Mouse (Mus musculus): ENCODE measurements around the gene Krt81.
A peak's percentile ranks its signal among the peaks of the same experiment; 100 is the strongest.

Gene Krt81

GRCm38 (mm10) chr15:101463651-101464050 is at the start of gene Krt81:
Gene Krt81 (minus strand): TSS chr15:101463751.
- no peak for DNase-seq (ENCODE audit: low read depth)

GRCm38 (mm10) chr15:101508247-101508646 is 44.7 kb upstream of the Krt81 start:
- no peak for DNase-seq (ENCODE audit: low read depth)

GRCm38 (mm10) chr15:101506896-101507758 is 43.6 kb upstream of the Krt81 start:
- no peak for DNase-seq (ENCODE audit: low read depth)

GRCm38 (mm10) chr15:101497181-101497580 is 33.6 kb upstream of the Krt81 start:
- DNase-seq (ENCODE audit: low read depth), result peak; percentile 45

GRCm38 (mm10) chr15:101495266-101495665 is 31.7 kb upstream of the Krt81 start:
- DNase-seq (ENCODE audit: low read depth), result no peak

GRCm38 (mm10) chr15:101494203-101494602 is 30.7 kb upstream of the Krt81 start:
- DNase-seq (ENCODE audit: low read depth), result no peak

GRCm38 (mm10) chr15:101493713-101494112 is 30.2 kb upstream of the Krt81 start:
- no peak for DNase-seq (ENCODE audit: low read depth)

- no peak for DNase-seq (ENCODE audit: low read depth)
Observed at GRCm38 (mm10) chr15:101492718-101493117, 29.2 kb upstream of the Krt81 start.

- DNase-seq (ENCODE audit: low read depth), result no peak
Observed at GRCm38 (mm10) chr15:101491431-101491830, 27.9 kb upstream of the Krt81 start, which contains the start of gene Krt83. Gene Krt83 (minus strand): TSS chr15:101491512.

GRCm38 (mm10) chr15:101485911-101486635 is 22.5 kb upstream of the Krt81 start:
- no peak for DNase-seq (ENCODE audit: low read depth)

GRCm38 (mm10) chr15:101484939-101485338 is 21.4 kb upstream of the Krt81 start:
- DNase-seq (ENCODE audit: low read depth), result no peak

GRCm38 (mm10) chr15:101483646-101484045 is 20.1 kb upstream of the Krt81 start:
- no peak for DNase-seq (ENCODE audit: low read depth)

- DNase-seq (ENCODE audit: low read depth), result no peak
Observed at GRCm38 (mm10) chr15:101482056-101482455, 18.5 kb upstream of the Krt81 start.

GRCm38 (mm10) chr15:101479666-101480060 is 16.1 kb upstream of the Krt81 start:
- no peak for DNase-seq (ENCODE audit: low read depth)

GRCm38 (mm10) chr15:101479007-101479665 is 15.6 kb upstream of the Krt81 start:
- DNase-seq (ENCODE audit: low read depth), result no peak

GRCm38 (mm10) chr15:101472952-101473528 is 9.5 kb upstream of the Krt81 start, which contains the start of gene Krt86:
Gene Krt86 (plus strand): TSS chr15:101473478.
- peak; percentile 16 for DNase-seq (ENCODE audit: low read depth)

GRCm38 (mm10) chr15:101469093-101469492 is 5.5 kb upstream of the Krt81 start:
- no peak for DNase-seq (ENCODE audit: low read depth)

GRCm38 (mm10) chr15:101459283-101459682 is 4.3 kb downstream of the Krt81 start:
- no peak for DNase-seq (ENCODE audit: low read depth)

GRCm38 (mm10) chr15:101458361-101458930 is 5.1 kb downstream of the Krt81 start:
- peak; percentile 37 for DNase-seq (ENCODE audit: low read depth)

- DNase-seq (ENCODE audit: low read depth), result no peak
Observed at GRCm38 (mm10) chr15:101455891-101456290, 7.7 kb downstream of the Krt81 start.

- peak; percentile 39 for DNase-seq (ENCODE audit: low read depth)
Observed at GRCm38 (mm10) chr15:101455292-101455691, 8.3 kb downstream of the Krt81 start.

- DNase-seq (ENCODE audit: low read depth), result no peak
Observed at GRCm38 (mm10) chr15:101454774-101455173, 8.8 kb downstream of the Krt81 start.

Measured in fibroblast of lung, adult 2 months (primary cell).